Mouse (Mus musculus) lung, postnatal 14 days (tissue): ENCODE results near the gene Il22ra1.

Experiments
- DNase-seq: peaks from one replicate; pipeline ENCODE4 v3.0.0; 2021

The Il22ra1 gene

GRCm38 (mm10) chr4:135738237-135738636 is 10.3 kb downstream of the Il22ra1 start:
- DNase-seq, result no peak

- DNase-seq, result no peak
These were observed 11.2 kb downstream of the Il22ra1 start for GRCm38 (mm10) chr4:135739148-135739547.

- DNase-seq, result no peak
These were observed 11.7 kb downstream of the Il22ra1 start for GRCm38 (mm10) chr4:135739672-135740071.

- DNase-seq, result no peak
These were observed 15.5 kb downstream of the Il22ra1 start for GRCm38 (mm10) chr4:135743520-135743919.

- DNase-seq, result no peak
These were observed 16.9 kb downstream of the Il22ra1 start for GRCm38 (mm10) chr4:135744726-135745448.

- DNase-seq, result no peak
These were observed 17.6 kb downstream of the Il22ra1 start for GRCm38 (mm10) chr4:135745613-135746012.

- no peak for DNase-seq
These were observed 22.9 kb downstream of the Il22ra1 start for GRCm38 (mm10) chr4:135750896-135751295.

GRCm38 (mm10) chr4:135752106-135752778 is 24.3 kb downstream of the Il22ra1 start:
- DNase-seq, result no peak

GRCm38 (mm10) chr4:135752779-135753164 is 24.8 kb downstream of the Il22ra1 start:
- DNase-seq, result no peak

GRCm38 (mm10) chr4:135758331-135758730 is 30.4 kb downstream of the Il22ra1 start:
- DNase-seq, result no peak

GRCm38 (mm10) chr4:135758825-135759224 is 30.9 kb downstream of the Il22ra1 start:
- no peak for DNase-seq

GRCm38 (mm10) chr4:135759356-135759976 is 31.5 kb downstream of the Il22ra1 start, which contains the start of gene Myom3:
Gene Myom3, plus strand, starts transcription at chr4:135759715.
- no peak for DNase-seq

- no peak for DNase-seq
These were observed 33.1 kb downstream of the Il22ra1 start for GRCm38 (mm10) chr4:135761048-135761447.

GRCm38 (mm10) chr4:135761569-135761968 is 33.6 kb downstream of the Il22ra1 start:
- DNase-seq, result no peak

GRCm38 (mm10) chr4:135762251-135762906 is 34.4 kb downstream of the Il22ra1 start:
- peak; percentile 62 for DNase-seq

- no peak for DNase-seq
These were observed 36.7 kb downstream of the Il22ra1 start for GRCm38 (mm10) chr4:135764700-135765099.

GRCm38 (mm10) chr4:135765707-135766106 is 37.7 kb downstream of the Il22ra1 start:
- DNase-seq, result no peak

GRCm38 (mm10) chr4:135766976-135767375 is 39.0 kb downstream of the Il22ra1 start:
- no peak for DNase-seq

GRCm38 (mm10) chr4:135768572-135769526 is 40.9 kb downstream of the Il22ra1 start:
- DNase-seq, result peak; percentile 43

- DNase-seq, result no peak
These were observed 42.8 kb downstream of the Il22ra1 start for GRCm38 (mm10) chr4:135770611-135771305.

GRCm38 (mm10) chr4:135771592-135771991 is 43.6 kb downstream of the Il22ra1 start:
- no peak for DNase-seq
